ENCODE assay signal across 8 mouse cellular contexts in the genomic region with DNA sequence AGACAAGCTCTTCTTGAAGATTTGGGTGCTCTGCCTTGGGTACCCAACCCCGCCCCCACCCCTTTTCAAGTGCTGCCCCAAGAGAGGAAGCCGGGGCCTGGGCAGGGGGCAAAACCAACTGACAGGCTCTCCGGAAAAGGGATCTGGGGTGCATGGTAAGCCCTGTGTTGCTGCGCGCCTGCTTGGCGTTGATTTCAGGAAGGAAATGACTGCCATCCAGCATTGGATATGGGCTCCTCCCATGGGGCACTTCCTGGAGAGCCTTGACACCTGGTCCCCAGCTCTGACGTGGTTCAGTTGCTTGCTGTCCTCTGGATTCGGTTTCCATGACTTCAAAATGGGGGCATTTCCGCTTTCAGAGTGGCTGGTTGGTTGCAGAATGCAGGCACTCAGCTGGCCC. TPM values are rescaled to one million over a fixed set of nuclear protein-coding genes. Genes with fewer than 3 reads are reported as not detected.
DNase-seq lines count a peak whose midpoint lies in the region; ATAC-seq lines count a peak whose summit lies in the region.

No protein-coding gene starts in this region.

- H3K27me3 ChIP-seq in hindbrain, embryonic 14.5 days (ENCODE audit: control insufficient read depth, insufficient read depth, low read length), result no peaks in the 10 kb centered on the region

- H3K4me3 ChIP-seq in hindbrain, embryonic 14.5 days (replicated peaks; ENCODE audit: low read length), result no peak overlapping the region

- 39% methylated on average over 9 of the region's 9 CpGs for whole genome bisulfite sequencing in hindbrain, embryonic 14.5 days

- no peak overlapping the region for H3K9ac ChIP-seq in hindbrain, embryonic 14.5 days

- peak overlapping the region; percentile 79 for H3K27ac ChIP-seq in hindbrain, embryonic 14.5 days

- peaks cover 7% of the 10 kb centered on the region; the same call in 1 of the 2 replicates for H3K4me1 ChIP-seq in hindbrain, embryonic 14.5 days (replicated peaks; ENCODE audit: control insufficient read depth, insufficient read depth, low read length)

- no peaks in the 10 kb centered on the region for H3K36me3 ChIP-seq in hindbrain, embryonic 14.5 days (replicated peaks; ENCODE audit: control insufficient read depth, insufficient read depth)

- peak; percentile 10 to 12 for DNase-seq in B cell, adult 2 months
- DNase-seq in c-Kit-positive CD71-negative TER-119-negative erythroid progenitor cells, embryonic 14.5 days (ENCODE audit: low read depth), result peak; percentile 65
- no peak for DNase-seq in hindbrain, embryonic 14.5 days (ENCODE audit: low spot score)
- peak; percentile 54 for DNase-seq in lung, postnatal 36 days
- DNase-seq in thymus, postnatal 14 days, result peak; percentile 56
- no peak for DNase-seq in testis, postnatal 14 days (ENCODE audit: low spot score)
- DNase-seq in spleen, adult 12 weeks (ENCODE audit: low spot score), result no peak
- no peak for DNase-seq in cerebellum, adult 8-10 months

- ATAC-seq in hindbrain, embryonic 14.5 days (ENCODE audit: low FRiP score), result 0 out of 2 replicates have a peak, but pooled peaks have one; percentile 11

- peak overlapping the region; percentile 27 for H3K4me2 ChIP-seq in hindbrain, embryonic 14.5 days (replicated peaks)

- no peaks in the 10 kb centered on the region for H3K9me3 ChIP-seq in hindbrain, embryonic 14.5 days (ENCODE audit: control insufficient read depth, low read length)

RNA-seq across cellular contexts. Expression of a gene that starts 13.5 kb away (rescaled TPM):
- 14.7 and 15.9 TPM in 2 replicates for polyA plus RNA-seq in hindbrain, embryonic 14.5 days (2014; fragmentation: Nextera tagmentation; extraction: Ambion mirVana)

Comparison
In these comparisons a context has a peak if more than half of its experiments do, and no peak if none do; other contexts are left out.
1. DNase-seq: peak in B cell, adult 2 months (2 of 2), c-Kit-positive CD71-negative TER-119-negative erythroid progenitor cells, embryonic 14.5 days (single experiment), lung, postnatal 36 days (single experiment) and thymus, postnatal 14 days (single experiment); none in hindbrain, embryonic 14.5 days (single experiment), testis, postnatal 14 days (single experiment), spleen, adult 12 weeks (single experiment) and cerebellum, adult 8-10 months (single experiment).